Comparison of ENCODE assay signal across 25 mouse cellular contexts in genomic region chr3:83369871-83370270, GRCm38 (mm10).
"Had no signal": no experiment of that assay in that cellular context is flagged by ENCODE, and none has a peak within 500 bp of the region (broad histone marks: within the 10 kb centered on the region; RNA-seq: fewer than 3 reads in every experiment).

No protein-coding gene starts in this region.

- ATAC-seq: hindbrain, embryonic 16.5 days; inflammation-experienced regulatory T-cells, adult 6 months; intestine, embryonic 15.5 days; intestine, postnatal 0 days had no signal

- DNase-seq: gastrocnemius, postnatal 36 days; heart, adult 18-20 months; heart, postnatal 10 days; heart, postnatal 4 days; kidney, adult 18-20 months; kidney, adult 8-10 months; kidney, postnatal 10 days; kidney, postnatal 25 days; kidney, postnatal 4 days; liver; liver, embryonic 13.5 days had no signal

- H3K4me3 ChIP-seq: heart, embryonic 10.5 days; heart, embryonic 12.5 days; hindbrain, embryonic 10.5 days; hindbrain, embryonic 12.5 days; intestine, embryonic 15.5 days; layer of hippocampus, adult 2 months; left cerebral cortex, adult 2 months; limb, embryonic 10.5 days; limb, embryonic 12.5 days; liver, embryonic 13.5 days; liver, embryonic 15.5 days had no signal

- H3K27ac ChIP-seq: heart, embryonic 10.5 days; hindbrain, embryonic 10.5 days; hindbrain, embryonic 12.5 days; hindbrain, embryonic 14.5 days; intestine, embryonic 15.5 days; layer of hippocampus, adult 2 months; left cerebral cortex, adult 2 months; limb, embryonic 10.5 days; limb, embryonic 12.5 days; liver, embryonic 13.5 days; liver, embryonic 15.5 days had no signal
